Mouse (Mus musculus) neutrophil, adult 83 days (primary cell): ENCODE data around the gene Psmc2. TPM values are rescaled to one million over a fixed set of nuclear protein-coding genes. Genes with fewer than 3 reads are reported as not detected.

Source experiments
- total RNA-seq, 2 experiments: library from RNA; stranded (reverse); gene quantifications; one replicate each; pipeline ENCODE4 v1.2.4; 2023

Gene Psmc2
- total RNA-seq = 10 to 100 TPM; 54.0 to 60.1 TPM

DNA sequence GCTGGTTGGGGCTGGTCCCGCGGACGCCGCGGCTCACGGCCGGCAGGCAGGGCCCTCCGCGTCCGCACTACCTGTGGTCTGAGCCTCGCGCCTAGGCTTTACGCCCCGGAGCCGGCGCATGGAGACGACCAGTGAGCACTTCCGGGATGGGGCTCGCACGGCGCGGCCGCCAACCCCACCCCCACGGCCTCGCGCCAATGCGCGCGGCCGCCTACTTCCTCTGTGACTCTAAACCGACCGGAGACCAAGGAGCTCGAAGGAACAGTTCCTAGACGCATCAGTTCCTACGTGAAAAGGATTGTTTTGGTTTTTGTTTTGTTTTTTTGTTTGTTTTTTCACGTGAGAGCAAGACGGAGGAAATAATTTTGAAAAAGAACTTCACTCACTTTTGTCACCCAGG, at the start of gene Psmc2, which contains the start of gene Dnajc2:
Gene Psmc2, plus strand, starts transcription at position 231 of the 400 bp plus-strand sequence.
Gene Dnajc2, minus strand, starts transcription at position 199 of the 400 bp plus-strand sequence.

DNA sequence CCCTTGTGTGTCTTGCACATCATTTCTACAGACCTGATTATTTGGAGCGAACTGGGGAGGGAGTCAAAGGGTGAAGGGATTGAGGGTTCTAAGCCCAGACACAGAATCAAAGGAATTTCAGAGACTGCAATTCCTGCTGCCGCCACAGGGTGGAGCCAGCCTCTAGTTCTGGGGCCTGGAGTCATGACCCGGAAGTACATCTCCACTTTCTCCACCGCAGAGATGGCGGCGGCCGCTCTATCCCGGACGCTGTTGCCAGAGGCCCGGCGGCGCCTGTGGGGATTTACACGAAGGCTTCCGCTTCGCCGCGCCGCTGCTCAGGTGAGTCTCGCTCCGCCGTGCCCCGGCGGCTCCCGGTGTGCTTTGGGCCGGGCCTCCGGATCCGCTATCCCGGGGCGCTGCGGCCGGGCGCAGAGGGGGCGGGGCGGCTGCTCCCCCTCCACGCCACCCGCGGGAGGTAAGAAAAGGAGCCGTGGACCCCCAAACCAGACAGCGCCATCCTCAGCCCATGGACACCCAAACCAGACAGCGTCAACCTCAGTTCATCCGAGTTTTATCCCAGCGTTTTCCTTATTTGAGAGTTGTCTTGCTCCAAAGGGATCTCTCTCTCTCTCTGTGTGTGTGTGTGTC, 48.0 kb upstream of the Psmc2 start, which contains the start of gene Pmpcb:
Gene Pmpcb, plus strand, starts transcription at position 186 of the 630 bp plus-strand sequence.

Other genes starting within 250 kb of the Psmc2 start
- not detected for gene Lrrc17, start 241.7 kb upstream of the Psmc2 start, total RNA-seq
- gene Fbxl13, start 139.6 kb upstream of the Psmc2 start, total RNA-seq = under 1 TPM in 1 of 2 experiments, not detected in 1; 0.44 TPM
- gene Armc10, start 139.5 kb upstream of the Psmc2 start, total RNA-seq = 1 to 10 TPM; 9.5 to 9.7 TPM
- 1 to 10 TPM; 1.3 to 1.4 TPM for gene Napepld, start 83.9 kb upstream of the Psmc2 start, total RNA-seq
- 10 to 100 TPM; 45.7 to 47.7 TPM for gene Pmpcb, start 48.1 kb upstream of the Psmc2 start, total RNA-seq
- 10 to 100 TPM; 20.1 to 21.8 TPM for gene Dnajc2, start within 50 bp of the Psmc2 start, total RNA-seq
- not detected for gene Slc26a5, start 80.3 kb downstream of the Psmc2 start, total RNA-seq